Mouse (Mus musculus) stomach, embryonic 15.5 days (tissue): ENCODE data around the gene Snx21. TPM values are rescaled to one million over a fixed set of nuclear protein-coding genes. Genes with fewer than 3 reads are reported as not detected.

ENCODE experiments used
- ATAC-seq: fragments of 200-750 bp; cut with Nextera tagmentation; 2 replicates; pipeline ENCODE4 v1.8.0; 2017; ENCODE audit warnings: low read depth, moderate number of reproducible peaks, moderate TSS enrichment; ENCODE audit not compliant: insufficient read depth, low FRiP score
- H3K27ac ChIP-seq: fragments of 300-500 bp; sonication (generic); 2 replicates; pipeline ENCODE4 v1.5.1; 2015; ENCODE audit warnings: mild to moderate bottlenecking, inconsistent platforms
- H3K27me3 ChIP-seq: fragments of 300-500 bp; sonication (generic); replicated peaks from 2 replicates; pipeline ENCODE4 v1.6.1; 2015; ENCODE audit warnings: inconsistent platforms
- H3K36me3 ChIP-seq: fragments of 300-500 bp; sonication (generic); 2 replicates; pipeline ENCODE4 v1.6.1; 2015; ENCODE audit warnings: inconsistent platforms
- H3K4me1 ChIP-seq: fragments of 300-500 bp; sonication (generic); 2 replicates; pipeline ENCODE4 v1.6.1; 2015; ENCODE audit warnings: inconsistent platforms
- H3K4me2 ChIP-seq: fragments of 300-500 bp; sonication (generic); 2 replicates; pipeline ENCODE4 v1.6.1; 2015; ENCODE audit warnings: mild to moderate bottlenecking, inconsistent platforms
- H3K4me3 ChIP-seq: fragments of 300-500 bp; sonication (generic); replicated peaks from 2 replicates; pipeline ENCODE4 v1.5.1; 2015; ENCODE audit warnings: inconsistent platforms
- H3K9ac ChIP-seq: fragments of 300-500 bp; sonication (generic); 2 replicates; pipeline ENCODE4 v1.6.1; 2015; ENCODE audit warnings: inconsistent platforms
- H3K9me3 ChIP-seq: fragments of 300-500 bp; sonication (generic); 2 replicates; pipeline ENCODE4 v1.6.1; 2016; ENCODE audit warnings: inconsistent platforms
- WGBS: fragments of 180-500 bp; shearing (Covaris S2); methylation state at CpG from one replicate; pipeline ENCODE4 v1.1.7; 2015; 5-methylcytosine and 5-hydroxymethylcytosine counted together
- polyA plus RNA-seq: library from polyadenylated mRNA; unstranded; fragments of >200 nt; fragmentation: Nextera tagmentation; extraction: Ambion mirVana; gene quantifications from 2 replicates; pipeline ENCODE4 v1.2.1, GENCODE M21; 2015

The Snx21 gene
- polyA plus RNA-seq, 1 experiment from 2014 or later, result 24.8 TPM

- WGBS, result 78% methylated on average over 14 of the region's 14 CpGs
- Histone ChIP-seq H3K9ac (no peak overlapping the region), H3K27me3 (no peaks in the 10 kb centered on the region), H3K9me3 (no peaks in the 10 kb centered on the region), H3K4me3 (no peak overlapping the region), H3K36me3 (no peaks in the 10 kb centered on the region), H3K4me1 (peaks cover 13% of the 10 kb centered on the region), H3K27ac (peak overlapping the region; percentile 28), H3K4me2 (no peak overlapping the region)
- ATAC-seq, result no peak
Observed at GRCm38 (mm10) chr2:164773229-164773988, 12.2 kb upstream of the Snx21 start.

GRCm38 (mm10) chr2:164773989-164774364 is 11.6 kb upstream of the Snx21 start:
- Histone ChIP-seq H3K27ac (peak overlapping the region; percentile 8; the same call in 1 of the 2 replicates), H3K36me3 (no peaks in the 10 kb centered on the region), H3K4me3 (no peak overlapping the region), H3K4me1 (peaks cover 13% of the 10 kb centered on the region), H3K4me2 (no peak overlapping the region), H3K9ac (no peak overlapping the region), H3K27me3 (no peaks in the 10 kb centered on the region), H3K9me3 (no peaks in the 10 kb centered on the region)
- ATAC-seq, result no peak
- 67% methylated on average over 5 of the region's 5 CpGs for WGBS

GRCm38 (mm10) chr2:164776130-164776529 is 9.5 kb upstream of the Snx21 start:
- Histone ChIP-seq H3K27ac (no peak overlapping the region), H3K4me3 (no peak overlapping the region), H3K27me3 (no peaks in the 10 kb centered on the region), H3K4me2 (no peak overlapping the region), H3K9ac (no peak overlapping the region), H3K4me1 (peaks cover 4% of the 10 kb centered on the region), H3K36me3 (no peaks in the 10 kb centered on the region), H3K9me3 (no peaks in the 10 kb centered on the region)
- WGBS, result 78% methylated on average over 6 of the region's 6 CpGs
- no peak for ATAC-seq

GRCm38 (mm10) chr2:164776801-164777200 is 8.8 kb upstream of the Snx21 start:
- H3K36me3 ChIP-seq, result no peaks in the 10 kb centered on the region
- H3K27ac ChIP-seq, result no peak overlapping the region
- 57% methylated on average over 17 of the region's 17 CpGs for WGBS
- H3K4me1 ChIP-seq, result no peaks in the 10 kb centered on the region
- no peak overlapping the region for H3K9ac ChIP-seq
- no peaks in the 10 kb centered on the region for H3K27me3 ChIP-seq
- H3K9me3 ChIP-seq, result no peaks in the 10 kb centered on the region
- H3K4me2 ChIP-seq, result no peak overlapping the region
- H3K4me3 ChIP-seq, result no peak overlapping the region
- no peak for ATAC-seq

- Histone ChIP-seq H3K9me3 (no peaks in the 10 kb centered on the region), H3K27me3 (no peaks in the 10 kb centered on the region), H3K4me1 (no peaks in the 10 kb centered on the region), H3K4me3 (no peak overlapping the region), H3K4me2 (no peak overlapping the region), H3K27ac (no peak overlapping the region), H3K9ac (no peak overlapping the region), H3K36me3 (no peaks in the 10 kb centered on the region)
- no peak for ATAC-seq
- 79% methylated on average over 30 of the region's 30 CpGs for WGBS
Observed at GRCm38 (mm10) chr2:164777246-164778014, 8.2 kb upstream of the Snx21 start.

GRCm38 (mm10) chr2:164778015-164778287 is 7.7 kb upstream of the Snx21 start:
- WGBS, result 90% methylated on average over 11 of the region's 11 CpGs

GRCm38 (mm10) chr2:164778809-164779208 is 6.8 kb upstream of the Snx21 start:
- Histone ChIP-seq H3K4me1 (no peaks in the 10 kb centered on the region), H3K4me2 (no peak overlapping the region), H3K9me3 (no peaks in the 10 kb centered on the region), H3K36me3 (no peaks in the 10 kb centered on the region), H3K9ac (no peak overlapping the region), H3K27ac (no peak overlapping the region), H3K27me3 (no peaks in the 10 kb centered on the region), H3K4me3 (no peak overlapping the region)
- ATAC-seq, result no peak
- WGBS, result 81% methylated on average over 7 of the region's 7 CpGs

More at GRCm38 (mm10) chr2:164778015-164778287, 7.7 kb upstream of the Snx21 start:
- Histone ChIP-seq H3K36me3 (no peaks in the 10 kb centered on the region), H3K4me1 (no peaks in the 10 kb centered on the region), H3K9ac (no peak overlapping the region), H3K9me3 (no peaks in the 10 kb centered on the region), H3K4me2 (no peak overlapping the region), H3K27ac (no peak overlapping the region), H3K4me3 (no peak overlapping the region), H3K27me3 (no peaks in the 10 kb centered on the region)
- no peak for ATAC-seq

- H3K36me3 ChIP-seq, result no peaks in the 10 kb centered on the region
- WGBS, result 73% methylated on average over 8 of the region's 8 CpGs
- no peak within 1 kb of the TSS for H3K27ac ChIP-seq
- H3K4me1 ChIP-seq, result peaks cover 1% of the 10 kb centered on the region; the same call in 1 of the 2 replicates
- no peaks in the 10 kb centered on the region for H3K27me3 ChIP-seq
- no peaks in the 10 kb centered on the region for H3K9me3 ChIP-seq
- no peak within 1 kb of the TSS for H3K9ac ChIP-seq
- H3K4me3 ChIP-seq, result no peak within 1 kb of the TSS
- no peak within 1 kb of the TSS for H3K4me2 ChIP-seq
- ATAC-seq, result no peak
Observed at GRCm38 (mm10) chr2:164779481-164780086, 6.0 kb upstream of the Snx21 start, which contains the start of gene Tnnc2. Gene Tnnc2, minus strand, starts transcription at chr2:164779967.

GRCm38 (mm10) chr2:164781876-164782275 is 3.7 kb upstream of the Snx21 start:
- ATAC-seq, result no peak
- 67% methylated on average over 4 of the region's 4 CpGs for WGBS
- H3K4me1 ChIP-seq, result peaks cover 9% of the 10 kb centered on the region; the same call in 1 of the 2 replicates
- H3K4me2 ChIP-seq, result no peak overlapping the region
- no peaks in the 10 kb centered on the region for H3K27me3 ChIP-seq
- no peaks in the 10 kb centered on the region for H3K9me3 ChIP-seq
- H3K36me3 ChIP-seq, result no peaks in the 10 kb centered on the region
- no peak overlapping the region for H3K27ac ChIP-seq
- H3K9ac ChIP-seq, result no peak overlapping the region
- H3K4me3 ChIP-seq, result no peak overlapping the region

GRCm38 (mm10) chr2:164783926-164784581 is 1.6 kb upstream of the Snx21 start:
- no peaks in the 10 kb centered on the region for H3K9me3 ChIP-seq
- H3K27me3 ChIP-seq, result no peaks in the 10 kb centered on the region
- H3K4me2 ChIP-seq, result no peak overlapping the region
- 74% methylated on average over 7 of the region's 7 CpGs for WGBS
- H3K4me3 ChIP-seq, result no peak overlapping the region
- no peak for ATAC-seq
- peaks cover 21% of the 10 kb centered on the region; the same call in 1 of the 2 replicates for H3K4me1 ChIP-seq
- no peak overlapping the region for H3K27ac ChIP-seq
- H3K9ac ChIP-seq, result no peak overlapping the region
- H3K36me3 ChIP-seq, result no peaks in the 10 kb centered on the region

- Histone ChIP-seq H3K27me3 (no peaks in the 10 kb centered on the region), H3K9ac (peak overlapping the region; percentile 73; the same call in 1 of the 2 replicates), H3K27ac (peak overlapping the region; percentile 94), H3K9me3 (no peaks in the 10 kb centered on the region), H3K4me2 (peak overlapping the region; percentile 84), H3K4me1 (peaks cover 21% of the 10 kb centered on the region; the same call in 1 of the 2 replicates), H3K4me3 (peak overlapping the region; percentile 68), H3K36me3 (no peaks in the 10 kb centered on the region)
- under 1% methylated on average over 7 of the region's 7 CpGs for WGBS
- no peak for ATAC-seq
Observed at GRCm38 (mm10) chr2:164784869-164785420, 678 bp upstream of the Snx21 start.
